Mouse (Mus musculus): ENCODE measurements around the gene Tmem144.
"Not testable (repeated sequence)": the region's sequence is repeated elsewhere in the genome, so short reads cannot be mapped to it uniquely, and the experiment has no call there.

The Tmem144 gene

GRCm38 (mm10) chr3:79809180-79809567 lies 43.4 kb downstream of the Tmem144 start:
- DNase-seq (ENCODE audit: low read depth, low spot score), result peak; percentile 81

GRCm38 (mm10) chr3:79808530-79809179 lies 43.9 kb downstream of the Tmem144 start:
- peak; percentile 63 for DNase-seq (ENCODE audit: low read depth, low spot score)

- DNase-seq (ENCODE audit: low read depth, low spot score), result not testable (repeated sequence)
Measured at GRCm38 (mm10) chr3:79800761-79801160, 51.8 kb downstream of the Tmem144 start.

- DNase-seq (ENCODE audit: low read depth, low spot score), result no peak
Measured at GRCm38 (mm10) chr3:79792307-79792706, 60.3 kb downstream of the Tmem144 start.

- DNase-seq (ENCODE audit: low read depth, low spot score), result no peak
Measured at GRCm38 (mm10) chr3:79790324-79790723, 62.2 kb downstream of the Tmem144 start.

GRCm38 (mm10) chr3:79789554-79789953 lies 63.0 kb downstream of the Tmem144 start:
- DNase-seq (ENCODE audit: low read depth, low spot score), result no peak

- no peak for DNase-seq (ENCODE audit: low read depth, low spot score)
Measured at GRCm38 (mm10) chr3:79788959-79789358, 63.6 kb downstream of the Tmem144 start.

- no peak for DNase-seq (ENCODE audit: low read depth, low spot score)
Measured at GRCm38 (mm10) chr3:79784362-79784736, 68.2 kb downstream of the Tmem144 start.

GRCm38 (mm10) chr3:79783630-79784361 lies 68.8 kb downstream of the Tmem144 start:
- DNase-seq (ENCODE audit: low read depth, low spot score), result peak; percentile 28

GRCm38 (mm10) chr3:79772701-79773100 lies 79.9 kb downstream of the Tmem144 start:
- DNase-seq (ENCODE audit: low read depth, low spot score), result no peak

Data from brain, adult 2 months (tissue).